Mouse (Mus musculus) megakaryocyte, adult 5-6 weeks (primary cell): ENCODE measurements at regions not wholly inside any gene's neighbourhood (a gene's known extent, or its start where the extent isn't known, plus 50 kb on each side); places are given as distances from the start of the nearest gene placed in this dataset.

Source experiments
- ATAC-seq: 2 replicates; pipeline ENCODE4 v1.8.0; 2016; ENCODE audit warnings: mild to moderate bottlenecking, inconsistent platforms; ENCODE audit not compliant: poor library complexity, severe bottlenecking

GRCm38 (mm10) chr15:97580726-97581125, 124.9 kb downstream of the Rpap3 start:
- no peak for ATAC-seq

GRCm38 (mm10) chr15:97578046-97578445, 127.6 kb downstream of the Rpap3 start:
- ATAC-seq: no peak

GRCm38 (mm10) chr15:97577196-97577595, 128.4 kb downstream of the Rpap3 start:
- ATAC-seq: no peak

DNA sequence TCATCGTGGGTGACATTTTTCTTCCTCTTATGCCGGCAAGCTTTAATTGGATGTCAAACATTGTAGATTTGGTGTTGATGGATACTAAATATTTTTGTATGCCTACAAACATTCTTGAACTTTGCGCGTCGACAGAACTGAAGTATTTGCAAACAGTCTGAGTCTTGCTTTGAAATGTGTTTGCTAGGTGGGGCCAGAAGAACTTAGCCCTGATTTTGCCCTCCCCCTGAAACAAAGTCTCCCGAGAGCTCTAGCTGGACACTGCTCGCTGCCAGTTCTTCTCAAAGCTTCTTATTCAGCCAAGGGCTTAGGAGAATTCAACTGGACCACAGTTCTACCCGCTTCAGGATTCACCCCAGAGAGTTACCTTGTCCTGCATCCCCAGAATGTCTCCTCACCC, 133.0 kb downstream of the Rpap3 start:
- ATAC-seq: no peak

GRCm38 (mm10) chr15:97571885-97572284, 133.7 kb downstream of the Rpap3 start:
- no peak for ATAC-seq

DNA sequence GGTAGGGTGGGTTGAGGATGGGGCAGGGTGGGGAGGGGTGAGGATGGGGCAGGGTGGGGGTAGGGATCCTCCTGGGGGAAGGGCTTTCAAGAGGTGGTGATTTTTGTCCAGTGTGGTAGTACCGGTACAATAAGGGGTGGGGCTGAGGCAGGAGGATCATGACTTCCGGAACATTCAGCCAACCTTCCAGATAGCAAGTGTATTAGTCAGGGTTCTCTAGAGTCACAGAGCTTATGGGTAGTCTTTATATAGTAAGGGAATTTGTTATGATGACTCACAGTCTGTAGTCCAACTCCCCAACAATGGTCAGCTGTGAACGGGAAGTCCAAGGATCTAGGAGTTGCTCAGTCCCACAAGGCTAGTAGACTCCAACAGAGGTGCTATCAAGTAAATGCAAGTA, 145.5 kb downstream of the Rpap3 start:
- ATAC-seq: no peak

- no peak for ATAC-seq
Measured at GRCm38 (mm10) chr15:97558725-97559124, 146.9 kb downstream of the Rpap3 start.

DNA sequence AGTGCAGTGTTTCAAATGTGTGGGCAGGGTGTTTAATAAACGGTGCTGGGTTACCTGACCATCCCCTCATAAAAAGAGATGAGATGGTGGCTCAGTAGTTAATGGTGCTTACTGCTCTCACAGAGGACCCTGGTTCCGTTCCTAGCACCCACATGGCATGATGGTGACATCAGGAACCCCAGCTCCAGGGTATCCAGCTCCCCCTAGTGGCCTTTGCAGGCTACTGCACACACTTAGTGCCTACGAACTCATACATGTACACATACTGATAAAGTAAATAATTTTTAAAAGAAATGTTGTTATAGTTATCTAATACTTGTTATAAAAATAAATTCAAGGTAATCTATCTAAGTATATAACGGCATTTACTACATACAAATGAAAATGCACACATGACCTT, 157.3 kb downstream of the Rpap3 start:
- no peak for ATAC-seq

- ATAC-seq: 0 out of 2 replicates have a peak, but pooled peaks have one; percentile 33
Measured at GRCm38 (mm10) chr15:97545034-97545433, 160.6 kb downstream of the Rpap3 start.

DNA sequence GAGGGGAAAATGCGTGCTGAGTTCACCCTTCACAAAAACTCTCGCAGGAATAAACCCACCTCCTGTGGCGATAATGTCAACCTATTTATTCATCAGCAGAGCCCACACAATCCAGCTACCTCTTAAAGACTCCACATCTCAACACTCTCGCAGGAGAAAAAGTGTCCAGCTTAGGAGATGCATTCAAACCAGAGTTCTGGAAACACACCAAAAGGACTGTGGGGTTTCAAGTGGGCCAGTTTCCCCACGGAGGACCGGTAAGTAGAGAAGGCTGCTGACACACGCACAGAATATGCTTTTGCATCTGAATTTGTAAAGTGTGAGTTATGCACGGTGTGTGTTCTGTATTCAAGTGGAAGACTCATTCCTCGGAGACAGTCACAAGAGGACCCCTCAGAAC, 164.0 kb downstream of the Rpap3 start:
- no peak for ATAC-seq

DNA sequence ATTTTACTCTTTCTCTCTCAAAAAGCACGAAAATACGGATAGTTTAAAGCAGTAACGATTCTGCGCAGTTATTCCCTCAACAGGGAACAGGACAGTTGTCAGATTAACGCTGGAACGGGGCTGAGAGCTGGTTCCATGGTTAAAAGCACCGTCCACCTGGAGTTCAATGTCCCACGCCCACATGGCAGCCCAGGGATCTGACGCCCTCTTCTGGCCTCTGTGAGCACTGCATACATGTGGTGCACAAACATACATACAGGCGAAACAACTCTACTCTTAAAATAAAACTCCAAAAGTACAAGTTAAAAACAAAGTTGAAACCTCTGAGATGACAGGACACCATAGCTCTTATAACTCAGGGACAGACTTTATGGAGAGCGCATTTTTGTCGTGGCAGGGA, 169.5 kb downstream of the Rpap3 start:
- no peak for ATAC-seq

DNA sequence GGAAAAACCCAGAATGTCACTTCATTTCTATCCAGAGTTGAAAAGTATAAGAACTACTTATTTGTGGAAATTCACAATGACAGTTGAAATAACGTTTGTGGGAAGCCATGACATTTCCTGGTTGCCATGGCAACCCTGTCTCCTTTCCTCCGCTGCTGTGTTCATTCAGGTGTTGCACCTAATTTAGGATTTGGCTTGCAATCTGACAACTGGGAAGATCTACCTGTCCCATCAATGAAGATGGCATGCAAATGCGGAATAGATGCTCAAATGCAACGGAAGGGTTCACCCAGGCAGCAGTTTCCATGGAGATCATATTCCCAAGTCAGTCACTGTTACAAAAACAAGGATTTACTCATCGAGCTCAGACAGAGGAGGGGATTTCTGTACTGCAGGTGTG, 170.7 kb downstream of the Rpap3 start:
- ATAC-seq: no peak

- ATAC-seq: peak; percentile 39; the same call in 1 of the 2 replicates
Measured at GRCm38 (mm10) chr15:97533553-97534291, 171.9 kb downstream of the Rpap3 start.

GRCm38 (mm10) chr15:97532346-97532910, 173.2 kb downstream of the Rpap3 start:
- no peak for ATAC-seq

DNA sequence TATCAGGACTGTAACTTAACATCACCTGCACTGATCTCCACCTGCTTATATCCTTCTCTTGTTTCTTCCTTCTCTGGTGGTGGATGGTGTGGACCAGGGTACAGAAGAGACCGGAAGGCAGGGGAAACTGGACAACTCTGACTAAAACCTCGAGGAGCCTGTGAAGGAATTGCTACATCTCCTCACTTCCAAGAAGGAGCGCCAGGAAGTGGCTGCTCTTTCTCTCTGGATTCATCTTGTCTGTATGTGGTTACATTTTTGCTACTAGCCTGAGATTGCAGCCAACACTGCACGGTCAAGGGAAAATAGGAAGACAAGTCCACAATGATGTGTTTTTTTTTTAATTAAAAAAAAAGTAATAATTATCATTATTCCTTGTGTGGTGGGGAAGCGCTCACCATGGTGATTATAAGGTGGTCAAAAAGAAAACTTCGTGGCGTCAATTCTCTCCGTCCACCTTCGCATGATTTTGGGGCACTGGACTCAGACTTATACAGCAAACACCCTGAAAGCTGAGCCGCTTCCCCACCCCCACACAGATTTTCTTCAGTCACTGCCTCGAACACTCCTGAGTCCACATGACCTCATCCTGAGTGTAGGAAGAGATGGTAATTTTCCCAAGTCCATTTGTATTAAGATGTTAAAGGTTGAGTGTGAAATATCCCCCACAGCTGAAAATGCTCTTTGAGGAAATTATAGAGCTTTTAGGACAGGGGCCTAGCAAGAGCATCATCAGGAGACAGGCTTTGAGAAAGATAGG, 177.2 kb downstream of the Rpap3 start:
- ATAC-seq: no peak

DNA sequence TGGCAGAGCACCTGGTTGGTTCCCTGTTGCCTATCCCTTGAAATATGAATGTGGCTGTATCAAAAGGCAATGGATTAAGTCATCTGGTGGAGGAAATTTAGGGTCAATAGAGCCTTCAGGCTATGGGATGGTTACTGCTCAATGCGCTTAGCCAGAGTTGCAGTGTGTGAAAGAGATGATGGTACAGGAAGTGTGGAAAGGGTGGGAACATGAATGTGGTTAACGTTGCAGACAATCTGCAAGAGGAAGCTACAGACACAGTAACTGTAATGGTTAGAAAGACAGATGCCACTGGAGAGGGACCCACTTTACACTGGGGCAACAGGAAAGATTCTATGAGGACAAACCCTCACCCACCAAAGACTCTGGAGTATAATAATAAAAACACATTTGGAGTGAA, 185.2 kb downstream of the Rpap3 start:
- peak; percentile 93 for ATAC-seq

DNA sequence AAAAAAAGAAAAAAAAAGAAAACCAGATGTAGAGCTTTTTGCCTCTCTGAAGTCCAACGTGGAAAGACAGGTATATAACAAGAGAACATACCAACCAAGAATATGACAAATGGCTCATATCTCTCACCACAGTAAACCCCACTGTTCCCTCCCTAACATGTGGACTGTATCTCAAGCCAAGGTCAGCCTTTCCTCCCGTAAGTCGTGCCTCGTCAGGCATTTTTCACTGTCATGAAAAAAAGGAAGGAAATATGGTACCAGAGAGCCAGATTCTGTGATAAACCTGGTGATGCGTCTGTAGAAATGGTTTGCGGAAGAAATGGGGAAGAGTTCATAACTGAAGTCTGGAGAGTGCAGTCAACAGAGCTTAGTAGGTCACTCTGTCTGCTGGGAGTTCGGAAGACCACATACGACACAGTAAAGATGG, 185.7 kb downstream of the Rpap3 start:
- ATAC-seq: peak; percentile 70

GRCm38 (mm10) chr15:97517926-97518325, 187.7 kb downstream of the Rpap3 start:
- no peak for ATAC-seq

DNA sequence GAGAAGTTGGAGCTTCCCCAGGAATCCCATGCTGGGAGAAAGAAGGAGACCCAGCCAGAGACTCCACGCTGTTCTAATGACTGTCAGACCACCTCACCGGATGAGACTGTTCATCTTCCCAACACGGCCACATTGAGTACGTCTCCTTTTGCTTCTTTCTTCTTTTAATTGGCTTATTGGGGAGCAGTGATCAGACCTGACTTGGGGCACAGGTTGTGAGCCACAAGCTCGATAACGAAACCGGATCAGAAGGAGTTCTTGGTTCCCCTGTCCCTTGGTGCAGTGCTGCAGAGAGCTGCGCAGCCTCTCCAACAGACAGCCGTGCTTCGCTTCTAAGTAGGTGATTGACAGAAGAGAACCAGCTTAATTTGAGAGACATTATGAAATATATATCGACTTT, 188.4 kb downstream of the Rpap3 start:
- no peak for ATAC-seq

GRCm38 (mm10) chr15:97515773-97516172, 189.9 kb downstream of the Rpap3 start:
- no peak for ATAC-seq

GRCm38 (mm10) chr15:97507656-97508306, 197.8 kb downstream of the Rpap3 start:
- no peak for ATAC-seq
